In genomic region chr10:62261115-62261886, GRCm38 (mm10) we compare ENCODE assay signal across 8 mouse cellular contexts. TPM values are rescaled to one million over a fixed set of nuclear protein-coding genes. Genes with fewer than 3 reads are reported as not detected.
DNase-seq lines count a peak whose midpoint lies in the region; ATAC-seq and TF ChIP-seq lines count a peak whose summit lies in the region.

No protein-coding gene starts in this region.

- H3K4me3 ChIP-seq in heart, adult 2 months: no peak overlapping the region
- no peak overlapping the region for H3K4me3 ChIP-seq in midbrain, embryonic 10.5 days

- WGBS in heart, adult 2 months: 15% methylated on average over 18 of the region's 18 CpGs
- 17% methylated on average over 18 of the region's 18 CpGs for WGBS in midbrain, embryonic 10.5 days

- DNase-seq in heart, adult 2 months: peak; percentile 39 to 52
- no peak for DNase-seq in heart, adult 11 months
- peak; percentile 68 for DNase-seq in cerebellum, adult 8-10 months
- DNase-seq in induced T-regulatory cell, adult 2 months (ENCODE audit: low read depth): peak; percentile 90
- DNase-seq in left cerebral cortex, postnatal 25 days (ENCODE audit: low spot score in 2 of 2): peak; percentile 55 to 61
- DNase-seq in midbrain, embryonic 10.5 days (ENCODE audit: low spot score): peak; percentile 88
- peak; percentile 63 for DNase-seq in spleen, adult 12 weeks (ENCODE audit: low spot score)

- no peaks in the 10 kb centered on the region for H3K27me3 ChIP-seq in heart, adult 2 months (ENCODE audit: control insufficient read depth, insufficient read depth, low read length)
- H3K27me3 ChIP-seq in midbrain, embryonic 10.5 days (ENCODE audit: low read depth, poor library complexity, severe bottlenecking): no peaks in the 10 kb centered on the region

- H3K36me3 ChIP-seq in heart, adult 2 months (ENCODE audit: control insufficient read depth, insufficient read depth, low read length): no peaks in the 10 kb centered on the region
- no peaks in the 10 kb centered on the region for H3K36me3 ChIP-seq in midbrain, embryonic 10.5 days

- peak; percentile 71 for TF ChIP-seq CTCF in heart, adult 2 months (IDR thresholded peaks at IDR 0.05)

- intact Hi-C loops in heart, adult 2 months (cut with DNase I): no loop called here
- intact Hi-C loops in left cerebral cortex, postnatal 25 days (cut with DNase I): no loop called here

- no peaks in the 10 kb centered on the region for H3K4me1 ChIP-seq in heart, adult 2 months (ENCODE audit: control insufficient read depth, insufficient read depth, low read length)
- H3K4me1 ChIP-seq in midbrain, embryonic 10.5 days: no peaks in the 10 kb centered on the region

- no peaks in the 10 kb centered on the region for H3K9me3 ChIP-seq in midbrain, embryonic 10.5 days (replicated peaks)

- peak; percentile 83 for ATAC-seq in frontal cortex, adult (ENCODE audit: low TSS enrichment)

- H3K9ac ChIP-seq in heart, adult 2 months (ENCODE audit: low read depth, low read length): no peak overlapping the region

- no peak for TF ChIP-seq EP300 in heart, adult 2 months (IDR thresholded peaks at IDR 0.05; ENCODE audit: insufficient read depth, low read depth, low read length)

- TF ChIP-seq POLR2A in heart, adult 2 months (IDR thresholded peaks at IDR 0.05; ENCODE audit: insufficient read depth, low read depth, low read length): no peak

- H3K27ac ChIP-seq in heart, adult 2 months: no peak overlapping the region
- H3K27ac ChIP-seq in midbrain, embryonic 10.5 days (replicated peaks): no peak overlapping the region

- H3K79me2 ChIP-seq in heart, adult 2 months (replicated peaks; ENCODE audit: control insufficient read depth, insufficient read depth, low read length): no peaks in the 10 kb centered on the region

RNA-seq across cellular contexts. Expression of gene Tacr2, which starts 9.1 kb away (rescaled TPM):
- total RNA-seq in heart, adult 2 months (2021): not detected
- polyA plus RNA-seq in heart, adult 2 months (2012; rRNA removed): not detected in 2 replicates
- under 1 TPM; 0.16 to 0.18 TPM for total RNA-seq in left cerebral cortex, postnatal 25 days (2021)
- not detected in 2 replicates for polyA plus RNA-seq in midbrain, embryonic 10.5 days (2016; fragmentation: Nextera tagmentation; extraction: Ambion mirVana)

RNA-seq across cellular contexts. Expression of gene Tspan15, which starts 30.2 kb away (rescaled TPM):
- total RNA-seq in heart, adult 2 months (2021): 1 to 10 TPM; 6.1 to 8.1 TPM
- polyA plus RNA-seq in heart, adult 2 months (2012; rRNA removed): 17.7 and 19.1 TPM in 2 replicates
- total RNA-seq in left cerebral cortex, postnatal 25 days (2021): 10 to 100 TPM; 11.1 to 13.7 TPM
- polyA plus RNA-seq in midbrain, embryonic 10.5 days (2016; fragmentation: Nextera tagmentation; extraction: Ambion mirVana): 16.1 and 18.9 TPM in 2 replicates
